Mouse (Mus musculus) spleen, adult 2 months (tissue): ENCODE measurements around the gene Atg10.

Experiments used
- CTCF ChIP-seq: fragments of 200-500 bp; IDR thresholded peaks from 2 replicates; pipeline ENCODE4 v1.5.1; 2011; ENCODE audit warnings: mild to moderate bottlenecking, inconsistent platforms; ENCODE audit not compliant: insufficient read depth, insufficient read length, insufficient replicate concordance; ENCODE audit errors: extremely low read depth
- POLR2A ChIP-seq: fragments of 200-500 bp; IDR thresholded peaks from 2 replicates; pipeline ENCODE4 v1.6.1; 2011; ENCODE audit warnings: low read depth, low read length, inconsistent platforms

- no peak for TF ChIP-seq POLR2A
- no peak for TF ChIP-seq CTCF
These were observed 38.4 kb downstream of the Atg10 start for GRCm38 (mm10) chr13:91185248-91185867.
